Mouse (Mus musculus): ENCODE results near the gene Neurl2.
"Not testable (repeated sequence)": the region's sequence is repeated elsewhere in the genome, so short reads cannot be mapped to it uniquely, and the experiment has no call there.

Gene Neurl2

DNA sequence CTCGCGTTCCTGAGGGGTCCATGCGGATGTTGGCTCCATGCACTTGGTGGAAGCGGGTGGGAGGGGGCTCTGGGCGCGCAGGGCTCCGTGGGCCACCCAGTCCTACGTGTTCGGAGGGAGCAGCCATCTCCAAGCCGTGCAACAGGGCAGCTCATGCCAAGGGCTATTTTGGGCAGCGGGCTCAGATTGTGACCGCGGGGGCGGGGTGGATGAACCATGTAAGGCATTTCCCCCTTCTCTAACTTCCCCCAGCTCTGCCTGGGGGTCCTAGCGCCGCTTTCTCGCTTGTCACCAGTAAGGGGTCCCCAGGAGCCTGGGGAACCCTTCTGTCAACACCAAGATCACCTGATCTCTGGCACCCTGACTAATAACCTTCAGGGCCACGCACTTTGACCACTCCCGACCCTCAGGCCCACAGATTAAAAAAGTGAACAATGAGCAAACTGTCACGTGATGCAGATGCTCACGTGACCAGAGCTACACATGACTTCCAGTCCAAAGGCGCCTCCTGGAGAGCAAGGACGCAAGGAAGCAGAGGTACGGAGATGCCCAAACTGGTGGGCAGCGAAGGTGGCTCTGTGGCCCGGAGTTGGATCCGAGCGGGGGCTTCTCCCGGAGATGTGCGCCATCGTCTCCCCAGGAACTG lies at the start of gene Neurl2:
Neurl2 (minus strand) TSS at position 143 of the 646 bp plus-strand sequence.
- peak; percentile 100 for DNase-seq (ENCODE audit: low read depth)

DNA sequence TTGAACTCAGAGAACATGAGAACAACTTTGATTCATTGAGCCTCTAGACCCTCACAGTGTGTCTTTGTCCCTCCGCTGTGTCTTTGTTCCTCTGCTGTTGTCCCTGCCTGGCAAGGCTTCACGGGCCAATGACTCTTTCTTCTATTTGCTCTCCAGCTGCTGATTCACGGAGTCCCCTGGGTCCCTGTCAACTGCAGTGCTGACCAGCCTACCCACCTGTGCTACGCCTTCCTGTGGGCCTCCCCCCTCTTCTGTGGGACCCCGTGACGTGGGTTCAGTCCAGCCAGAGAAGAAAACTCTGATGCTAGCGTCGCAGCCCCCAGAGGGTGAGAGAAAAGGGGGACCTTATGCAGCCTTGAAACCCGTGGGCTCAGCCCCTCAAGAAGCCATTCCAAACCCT lies 49.4 kb upstream of the Neurl2 start:
- no peak for DNase-seq (ENCODE audit: low read depth)

DNA sequence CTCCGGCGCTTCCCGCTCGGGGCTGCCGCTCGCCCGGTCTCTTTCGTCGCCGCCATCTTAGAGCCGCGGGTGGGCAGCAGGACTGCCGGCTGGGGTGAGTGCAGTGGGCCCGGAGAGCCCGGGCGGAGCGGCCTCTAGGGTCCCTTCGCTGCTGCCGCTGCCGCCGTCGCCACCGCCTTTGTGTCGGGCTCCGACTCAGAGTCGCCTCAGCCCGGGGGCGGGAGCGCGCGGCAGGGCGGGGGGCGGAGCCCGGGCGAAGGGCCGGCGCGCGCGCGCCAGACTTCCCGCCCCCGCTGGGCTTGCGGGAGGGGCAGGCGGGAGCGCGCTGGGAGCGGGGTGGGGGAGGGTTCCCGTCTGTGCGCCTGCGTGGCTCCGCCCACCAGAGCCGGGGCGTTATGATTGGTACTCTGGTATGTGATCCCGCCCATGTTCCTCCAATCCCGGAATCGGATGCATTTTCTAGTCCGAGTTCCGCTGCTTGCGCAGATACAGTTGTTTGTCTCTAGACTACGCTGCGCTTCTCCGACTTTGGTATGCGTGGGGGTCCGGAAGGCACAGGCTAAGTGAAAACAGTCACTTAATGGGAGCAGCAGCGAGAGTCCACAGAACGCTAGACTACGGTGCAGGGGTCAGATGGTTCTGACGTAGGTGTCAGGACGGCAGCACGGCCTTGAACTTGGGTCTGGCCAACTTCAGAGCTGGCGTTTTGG lies 46.5 kb upstream of the Neurl2 start:
- DNase-seq (ENCODE audit: low read depth) = peak; percentile 98

GRCm38 (mm10) chr2:164879228-164879567 lies 45.9 kb upstream of the Neurl2 start, which contains the start of gene Pcif1:
Gene Pcif1, plus strand, starts transcription at chr2:164879304.
- peak; percentile 94 for DNase-seq (ENCODE audit: low read depth)

DNA sequence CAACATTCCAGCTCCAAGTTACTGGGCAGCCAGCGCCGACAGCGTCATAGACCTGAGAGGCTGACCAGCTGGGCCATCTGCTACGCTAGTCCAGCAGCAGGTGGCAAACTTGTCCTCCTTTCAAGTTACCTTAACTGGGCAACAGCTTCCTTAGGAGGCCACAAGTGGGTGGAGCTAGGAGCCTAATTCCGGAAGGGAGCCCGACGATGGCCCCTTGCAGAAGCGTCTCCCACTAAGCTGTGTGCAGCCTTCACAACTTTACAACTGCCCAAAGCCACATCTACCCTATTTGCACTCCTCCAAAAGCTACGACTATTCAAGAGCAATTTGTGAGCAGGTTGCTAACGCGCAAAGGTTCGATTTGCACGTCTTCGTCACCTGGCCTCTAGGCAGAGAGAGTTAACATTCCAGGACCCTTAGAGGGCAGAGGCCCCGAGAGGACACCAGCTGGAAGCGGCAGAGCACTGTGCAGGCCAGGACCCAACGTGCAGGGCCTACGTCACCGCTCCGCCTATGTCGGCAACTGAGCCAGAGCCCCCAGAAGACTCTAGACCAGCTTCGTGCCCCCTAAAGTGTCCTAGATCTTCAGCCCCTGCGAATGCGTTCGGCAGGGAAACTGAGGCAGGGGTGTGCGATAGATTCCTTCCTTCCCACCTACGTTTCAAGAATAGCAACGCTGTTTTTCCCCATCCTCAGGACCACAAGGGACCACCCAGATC lies 45.4 kb upstream of the Neurl2 start:
- peak; percentile 71 for DNase-seq (ENCODE audit: low read depth)

GRCm38 (mm10) chr2:164877376-164878215 lies 44.3 kb upstream of the Neurl2 start:
- not testable (repeated sequence) for DNase-seq (ENCODE audit: low read depth)

DNA sequence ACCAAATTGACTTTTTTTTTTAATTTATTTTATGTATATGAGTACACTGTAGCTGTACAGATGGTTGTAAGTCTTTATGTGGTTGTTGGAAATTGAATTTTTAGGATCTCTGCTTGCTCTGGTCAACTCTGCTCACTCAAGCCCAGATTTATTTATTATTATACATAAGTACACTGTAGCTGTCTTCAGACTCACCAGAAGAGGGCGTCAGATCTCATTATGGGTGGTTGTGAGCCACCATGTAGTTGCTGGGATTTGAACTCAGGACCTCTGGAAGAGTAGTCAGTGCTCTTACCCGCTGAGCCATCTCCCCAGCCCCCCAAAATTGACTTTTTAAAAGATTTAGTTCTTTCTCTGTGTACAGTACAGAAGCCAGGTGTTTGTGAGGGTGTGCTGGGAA lies 42.4 kb upstream of the Neurl2 start:
- DNase-seq (ENCODE audit: low read depth) = not testable (repeated sequence)

GRCm38 (mm10) chr2:164874239-164874769 lies 41.0 kb upstream of the Neurl2 start:
- DNase-seq (ENCODE audit: low read depth) = peak; percentile 72

- DNase-seq (ENCODE audit: low read depth) = no peak
Measured at GRCm38 (mm10) chr2:164873621-164874020, 40.4 kb upstream of the Neurl2 start.

DNA sequence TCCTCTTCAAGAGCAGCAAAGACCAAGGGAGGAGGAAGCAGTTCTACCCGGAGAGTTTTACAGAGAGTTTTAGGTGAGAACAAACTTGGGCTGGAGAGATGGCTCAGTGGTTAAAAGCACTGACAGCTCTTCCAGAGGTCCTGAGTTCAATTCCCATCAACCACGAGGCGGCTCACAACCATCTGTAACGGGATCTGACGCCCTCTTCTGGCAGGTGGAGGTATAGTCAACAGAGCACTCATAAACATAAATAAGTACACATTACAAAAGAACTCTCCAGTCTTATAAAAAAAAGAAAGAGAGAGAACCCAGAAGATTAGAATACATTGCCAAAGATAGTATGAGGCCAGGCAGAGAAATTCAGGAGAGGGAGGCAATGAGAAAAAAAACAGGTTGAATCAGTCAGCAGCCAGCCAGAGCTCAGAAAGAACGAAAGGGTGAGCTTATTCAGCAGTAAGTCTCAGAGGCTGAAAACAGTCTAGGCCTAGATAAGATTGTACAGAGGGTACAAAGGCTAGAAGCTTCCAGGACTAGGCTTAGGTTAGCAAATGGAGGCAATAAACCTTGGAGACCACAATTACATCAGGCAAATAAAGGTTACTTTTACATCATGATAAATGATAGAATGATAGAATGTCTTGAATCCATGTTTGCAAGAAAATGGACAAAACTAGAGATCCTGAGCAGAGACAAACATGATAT lies 38.5 kb upstream of the Neurl2 start:
- DNase-seq (ENCODE audit: low read depth) = peak; percentile 34

DNA sequence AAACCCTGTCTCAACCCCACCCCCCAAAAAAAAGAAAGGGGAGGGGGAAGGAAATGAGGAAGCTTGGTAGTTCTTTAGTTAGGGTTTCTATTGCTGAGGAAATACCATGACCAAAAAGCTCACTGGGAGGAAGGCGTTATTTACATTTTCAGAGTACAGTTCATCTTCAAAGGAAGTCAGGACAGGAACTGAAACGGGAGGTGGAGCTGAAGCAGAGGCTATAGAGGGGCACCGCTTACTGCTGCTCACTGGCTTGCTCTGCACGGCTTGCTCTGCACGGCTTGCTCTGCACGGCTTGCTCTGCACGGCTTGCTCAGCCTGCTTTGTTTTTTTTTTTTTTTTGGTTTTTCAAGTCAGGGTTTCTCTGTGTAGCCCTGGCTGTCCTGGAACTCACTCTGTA lies 35.2 kb upstream of the Neurl2 start:
- no peak for DNase-seq (ENCODE audit: low read depth)

- peak; percentile 48 for DNase-seq (ENCODE audit: low read depth)
Measured at GRCm38 (mm10) chr2:164867566-164867965, 34.3 kb upstream of the Neurl2 start.

GRCm38 (mm10) chr2:164866741-164867551 lies 33.7 kb upstream of the Neurl2 start:
- peak; percentile 70 for DNase-seq (ENCODE audit: low read depth)

GRCm38 (mm10) chr2:164864593-164864992 lies 31.3 kb upstream of the Neurl2 start:
- DNase-seq (ENCODE audit: low read depth) = no peak

- DNase-seq (ENCODE audit: low read depth) = not testable (repeated sequence)
Measured at GRCm38 (mm10) chr2:164863411-164863810, 30.2 kb upstream of the Neurl2 start.

GRCm38 (mm10) chr2:164862179-164862861 lies 29.1 kb upstream of the Neurl2 start:
- DNase-seq (ENCODE audit: low read depth) = peak; percentile 89

DNA sequence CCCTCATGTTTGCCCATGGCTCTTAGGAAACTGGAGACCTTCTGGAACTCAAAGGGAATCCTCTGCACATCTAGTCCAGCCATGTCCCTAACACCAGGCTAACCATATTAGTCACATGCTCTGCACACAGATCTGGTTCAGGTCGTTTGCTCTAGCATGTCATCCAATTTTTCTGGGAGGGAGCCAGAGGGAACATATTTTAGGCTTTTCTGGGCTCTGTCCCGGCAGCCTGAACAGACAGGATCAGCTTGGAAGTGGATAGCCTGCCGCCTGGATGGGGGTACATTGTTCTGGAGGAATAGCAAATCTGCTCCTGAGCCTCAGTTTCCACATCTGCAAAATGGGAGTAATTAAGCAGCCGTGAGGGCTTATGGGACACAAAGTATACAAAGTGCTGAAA lies 27.8 kb upstream of the Neurl2 start:
- no peak for DNase-seq (ENCODE audit: low read depth)

GRCm38 (mm10) chr2:164859640-164860432 lies 26.6 kb upstream of the Neurl2 start:
- peak; percentile 34 for DNase-seq (ENCODE audit: low read depth)

- peak; percentile 45 for DNase-seq (ENCODE audit: low read depth)
Measured at GRCm38 (mm10) chr2:164859155-164859554, 25.9 kb upstream of the Neurl2 start.

Data from NIH3T3 (cell line).